Mouse (Mus musculus) intestine, postnatal 0 days (tissue): ENCODE measurements around the gene Gm13694. TPM values are rescaled to one million over a fixed set of nuclear protein-coding genes. Genes with fewer than 3 reads are reported as not detected.
A peak's percentile ranks its signal among the peaks of the same experiment; 100 is the strongest.

Experiments
- ATAC-seq: fragments of 200-750 bp; cut with Nextera tagmentation; 2 replicates; pipeline ENCODE4 v1.8.0; 2017; ENCODE audit warnings: mild to moderate bottlenecking, moderate TSS enrichment, moderate library complexity
- H3K27ac ChIP-seq: fragments of 300-500 bp; sonication (generic); 2 replicates; pipeline ENCODE4 v1.5.1; 2014; ENCODE audit warnings: mild to moderate bottlenecking, low read depth, low read length, moderate library complexity
- H3K27me3 ChIP-seq: fragments of 300-500 bp; sonication (generic); replicated peaks from 2 replicates; pipeline ENCODE4 v1.6.1; 2014; ENCODE audit warnings: low read length, mixed read lengths; ENCODE audit not compliant: control insufficient read depth, insufficient read depth
- H3K36me3 ChIP-seq: fragments of 300-500 bp; sonication (generic); 2 replicates; pipeline ENCODE4 v1.6.1; 2014; ENCODE audit warnings: mild to moderate bottlenecking, moderate library complexity; ENCODE audit not compliant: control insufficient read depth, insufficient read depth
- H3K4me1 ChIP-seq: fragments of 300-500 bp; sonication (generic); replicated peaks from 2 replicates; pipeline ENCODE4 v1.6.1; 2014; ENCODE audit warnings: antibody characterized with exemption, low read length, mixed read lengths; ENCODE audit not compliant: control insufficient read depth, insufficient read depth
- H3K4me2 ChIP-seq: fragments of 300-500 bp; sonication (generic); replicated peaks from 2 replicates; pipeline ENCODE4 v1.6.1; 2014; ENCODE audit warnings: low read depth, mild to moderate bottlenecking, moderate library complexity
- H3K4me3 ChIP-seq: fragments of 300-500 bp; sonication (generic); 2 replicates; pipeline ENCODE4 v1.5.1; 2014; ENCODE audit warnings: low read depth, low read length
- H3K9ac ChIP-seq: fragments of 300-500 bp; sonication (generic); 2 replicates; pipeline ENCODE4 v1.6.1; 2014; ENCODE audit warnings: mild to moderate bottlenecking, low read depth, low read length
- H3K9me3 ChIP-seq: fragments of 300-500 bp; sonication (generic); 2 replicates; pipeline ENCODE4 v1.6.1; 2016; ENCODE audit warnings: mixed run types; ENCODE audit not compliant: control insufficient read depth
- CTCF ChIP-seq: sonication (generic); IDR thresholded peaks from 2 replicates; pipeline ENCODE4 v1.5.1; 2016; ENCODE audit warnings: low read depth, mild to moderate bottlenecking, control low read depth, antibody characterized with exemption, moderate library complexity
- WGBS: fragments of 180-500 bp; shearing (Covaris S2); extraction: QIAGEN DNeasy Blood & Tissue Kit; methylation state at CpG from one replicate; pipeline ENCODE4 v1.1.7; 2014; 5-methylcytosine and 5-hydroxymethylcytosine counted together
- polyA plus RNA-seq: library from polyadenylated mRNA; unstranded; fragments of >200 nt; fragmentation: Nextera tagmentation; extraction: Ambion mirVana; gene quantifications from 2 replicates; pipeline ENCODE4 v1.2.1, GENCODE M21; 2015

Gene Gm13694
- polyA plus RNA-seq, 1 experiment from 2014 or later: not detected

DNA sequence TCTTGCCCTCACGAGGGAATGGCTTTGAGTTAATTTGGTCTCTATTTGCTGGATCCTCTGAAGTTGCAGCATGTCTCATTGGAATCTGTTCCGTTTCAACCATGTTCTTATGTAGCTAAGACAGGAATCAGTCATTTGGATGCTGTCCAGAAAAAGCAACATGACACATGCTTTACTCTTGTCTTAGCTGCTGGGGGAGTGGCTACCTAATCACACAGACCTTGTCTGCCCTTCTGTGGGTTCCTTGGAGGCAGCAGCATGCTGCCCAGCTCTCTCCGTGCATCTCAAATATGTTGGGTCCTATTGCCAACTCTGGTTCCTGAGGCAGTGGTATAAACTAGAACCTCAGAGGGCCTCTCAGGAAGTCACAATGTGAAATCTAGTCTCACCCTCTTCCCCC is 39.6 kb downstream of the Gm13694 start:
- Histone ChIP-seq H3K4me2 (no peak overlapping the region), H3K27ac (no peak overlapping the region), H3K9ac (no peak overlapping the region), H3K4me3 (no peak overlapping the region), H3K9me3 (no peaks in the 10 kb centered on the region), H3K4me1 (no peaks in the 10 kb centered on the region), H3K27me3 (no peaks in the 10 kb centered on the region), H3K36me3 (no peaks in the 10 kb centered on the region)
- TF ChIP-seq CTCF: no peak
- WGBS: 61% methylated on average over 3 of the region's 3 CpGs
- ATAC-seq: no peak

- WGBS: 61% methylated on average over 8 of the region's 8 CpGs
- Histone ChIP-seq H3K9me3 (no peaks in the 10 kb centered on the region), H3K4me3 (no peak overlapping the region), H3K4me2 (no peak overlapping the region), H3K27me3 (no peaks in the 10 kb centered on the region), H3K9ac (no peak overlapping the region), H3K4me1 (no peaks in the 10 kb centered on the region), H3K36me3 (no peaks in the 10 kb centered on the region), H3K27ac (no peak overlapping the region)
- no peak for TF ChIP-seq CTCF
- ATAC-seq: 0 out of 2 replicates have a peak, but pooled peaks have one; percentile 41
Measured at GRCm38 (mm10) chr2:84019519-84020305, 41.0 kb downstream of the Gm13694 start.

GRCm38 (mm10) chr2:84021930-84022329 is 43.2 kb downstream of the Gm13694 start:
- Histone ChIP-seq H3K9ac (no peak overlapping the region), H3K4me3 (no peak overlapping the region), H3K9me3 (no peaks in the 10 kb centered on the region), H3K36me3 (no peaks in the 10 kb centered on the region), H3K4me2 (no peak overlapping the region), H3K27ac (no peak overlapping the region), H3K27me3 (no peaks in the 10 kb centered on the region), H3K4me1 (no peaks in the 10 kb centered on the region)
- no peak for ATAC-seq
- no peak for TF ChIP-seq CTCF
- 89% methylated on average over 2 of the region's 2 CpGs for WGBS

DNA sequence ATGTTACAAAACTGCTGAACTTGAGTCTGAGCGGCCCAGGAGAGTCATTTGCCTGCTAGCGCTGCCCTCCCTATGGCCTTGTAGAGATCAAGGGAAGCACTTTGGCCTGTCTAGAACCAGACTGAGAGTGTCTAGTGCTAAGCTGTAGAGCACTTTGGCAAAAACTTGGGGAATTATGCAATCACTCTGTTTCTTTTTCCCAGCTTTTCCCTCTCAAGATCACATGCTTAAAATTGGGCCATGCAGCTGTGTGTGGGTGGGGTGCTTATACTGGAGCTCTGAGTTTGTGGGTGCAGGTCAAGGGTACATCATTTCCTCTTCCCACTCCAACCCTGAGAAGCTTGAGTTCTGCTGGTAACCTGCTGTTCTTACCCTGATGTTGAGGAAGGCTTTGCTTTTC is 44.2 kb downstream of the Gm13694 start:
- Histone ChIP-seq H3K4me2 (no peak overlapping the region), H3K9me3 (no peaks in the 10 kb centered on the region), H3K4me1 (no peaks in the 10 kb centered on the region), H3K27ac (no peak overlapping the region), H3K36me3 (no peaks in the 10 kb centered on the region), H3K27me3 (no peaks in the 10 kb centered on the region), H3K4me3 (no peak overlapping the region), H3K9ac (no peak overlapping the region)
- ATAC-seq: 0 out of 2 replicates have a peak, but pooled peaks have one; percentile 4
- WGBS: 85% methylated on average over 2 of the region's 2 CpGs
- TF ChIP-seq CTCF: no peak

- H3K4me2 ChIP-seq: no peak overlapping the region
- WGBS: 71% methylated on average over 2 of the region's 2 CpGs
- no peaks in the 10 kb centered on the region for H3K9me3 ChIP-seq
- TF ChIP-seq CTCF: no peak
- H3K4me3 ChIP-seq: no peak overlapping the region
- no peak overlapping the region for H3K9ac ChIP-seq
- no peaks in the 10 kb centered on the region for H3K36me3 ChIP-seq
- no peaks in the 10 kb centered on the region for H3K27me3 ChIP-seq
- ATAC-seq: no peak
- H3K27ac ChIP-seq: no peak overlapping the region
- no peaks in the 10 kb centered on the region for H3K4me1 ChIP-seq
Measured at GRCm38 (mm10) chr2:84023319-84023718, 44.6 kb downstream of the Gm13694 start.

DNA sequence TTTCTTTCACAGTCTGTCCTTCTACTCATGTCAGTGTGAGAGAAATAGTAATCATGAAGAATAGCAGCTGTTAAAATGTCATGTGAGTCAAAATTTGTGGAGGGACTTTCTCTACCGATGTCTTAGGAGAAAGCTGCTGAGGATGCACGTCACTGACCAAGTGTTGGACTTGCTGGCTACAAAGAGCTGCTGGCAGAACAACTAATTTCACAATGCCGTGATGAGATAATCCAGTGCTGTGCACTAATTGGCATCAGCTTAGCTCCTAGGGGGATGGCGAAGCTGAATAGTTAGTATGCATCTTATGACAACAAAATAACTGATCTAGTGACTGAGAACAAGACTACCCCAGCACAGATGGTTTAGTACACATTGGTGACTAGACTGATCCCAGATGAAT is 46.5 kb downstream of the Gm13694 start:
- Histone ChIP-seq H3K36me3 (no peaks in the 10 kb centered on the region), H3K27ac (no peak overlapping the region), H3K9me3 (no peaks in the 10 kb centered on the region), H3K4me3 (no peak overlapping the region), H3K4me2 (no peak overlapping the region), H3K4me1 (no peaks in the 10 kb centered on the region), H3K9ac (no peak overlapping the region), H3K27me3 (no peaks in the 10 kb centered on the region)
- 67% methylated on average over 4 of the region's 4 CpGs for WGBS
- TF ChIP-seq CTCF: no peak
- no peak for ATAC-seq

Other genes with a start within 250 kb of the Gm13694 start
- 3.6 and 4.2 TPM in 2 replicates for gene Fam171b, start 166.3 kb upstream of the Gm13694 start, polyA plus RNA-seq
- not detected in 2 replicates for gene Zswim2, start 37.7 kb upstream of the Gm13694 start, polyA plus RNA-seq
- not detected in 2 replicates for gene Gm13698, start 23.2 kb upstream of the Gm13694 start, polyA plus RNA-seq
- not detected in 2 replicates for gene Gm13693, start 17.4 kb upstream of the Gm13694 start, polyA plus RNA-seq
- not detected in 2 replicates for gene Gm13695, start 11.6 kb upstream of the Gm13694 start, polyA plus RNA-seq
- gene Gm13696, start 5.8 kb upstream of the Gm13694 start, polyA plus RNA-seq: not detected in 2 replicates
- not detected in 2 replicates for gene Gm13697, start 5.8 kb downstream of the Gm13694 start, polyA plus RNA-seq
- not detected in 2 replicates for gene Gm13691, start 11.6 kb downstream of the Gm13694 start, polyA plus RNA-seq